Mouse (Mus musculus): ENCODE results near the gene Fbxo11. TPM values are rescaled to one million over a fixed set of nuclear protein-coding genes. Genes with fewer than 3 reads are reported as not detected.

The Fbxo11 gene
- polyA plus RNA-seq, 1 experiment from 2014 or later = 33.0 TPM

GRCm38 (mm10) chr17:88072047-88072446, 7.0 kb upstream of the Fbxo11 start:
- no peak overlapping the region for H3K27ac ChIP-seq (ENCODE audit: low read length)
- no peaks in the 10 kb centered on the region for H3K27me3 ChIP-seq (replicated peaks; ENCODE audit: control insufficient read depth, insufficient read depth, low read length)
- H3K9ac ChIP-seq (replicated peaks; ENCODE audit: low read depth, low read length) = no peak overlapping the region
- ATAC-seq = no peak
- H3K4me2 ChIP-seq (ENCODE audit: low read length) = no peak overlapping the region
- 0 out of 2 replicates have a peak, but pooled peaks cover 2% of the 10 kb centered on the region for H3K4me1 ChIP-seq (replicated peaks; ENCODE audit: control insufficient read depth, insufficient read depth, low read length)
- no peaks in the 10 kb centered on the region for H3K9me3 ChIP-seq (ENCODE audit: control insufficient read depth, low read length)
- no peak overlapping the region for H3K4me3 ChIP-seq (replicated peaks; ENCODE audit: low read length)
- WGBS = 89% methylated on average over 7 of the region's 7 CpGs
- H3K36me3 ChIP-seq (ENCODE audit: control insufficient read depth, insufficient read depth) = no peaks in the 10 kb centered on the region

GRCm38 (mm10) chr17:88068024-88068719, 3.1 kb upstream of the Fbxo11 start:
- no peak overlapping the region for H3K4me3 ChIP-seq (replicated peaks; ENCODE audit: low read length)
- no peak for ATAC-seq
- WGBS = 94% methylated on average over 7 of the region's 7 CpGs
- H3K9ac ChIP-seq (replicated peaks; ENCODE audit: low read depth, low read length) = no peak overlapping the region
- no peak overlapping the region for H3K4me2 ChIP-seq (ENCODE audit: low read length)
- H3K4me1 ChIP-seq (replicated peaks; ENCODE audit: control insufficient read depth, insufficient read depth, low read length) = peaks cover 8% of the 10 kb centered on the region
- no peak overlapping the region for H3K27ac ChIP-seq (ENCODE audit: low read length)
- no peaks in the 10 kb centered on the region for H3K27me3 ChIP-seq (replicated peaks; ENCODE audit: control insufficient read depth, insufficient read depth, low read length)
- no peaks in the 10 kb centered on the region for H3K9me3 ChIP-seq (ENCODE audit: control insufficient read depth, low read length)
- no peaks in the 10 kb centered on the region for H3K36me3 ChIP-seq (ENCODE audit: control insufficient read depth, insufficient read depth)

GRCm38 (mm10) chr17:88067202-88067901, 2.3 kb upstream of the Fbxo11 start:
- H3K27me3 ChIP-seq (replicated peaks; ENCODE audit: control insufficient read depth, insufficient read depth, low read length) = no peaks in the 10 kb centered on the region
- ATAC-seq = no peak
- no peaks in the 10 kb centered on the region for H3K9me3 ChIP-seq (ENCODE audit: control insufficient read depth, low read length)
- 74% methylated on average over 4 of the region's 4 CpGs for WGBS
- peaks cover 15% of the 10 kb centered on the region for H3K4me1 ChIP-seq (replicated peaks; ENCODE audit: control insufficient read depth, insufficient read depth, low read length)
- H3K4me2 ChIP-seq (ENCODE audit: low read length) = no peak overlapping the region; the same call in 1 of the 2 replicates
- H3K4me3 ChIP-seq (replicated peaks; ENCODE audit: low read length) = no peak overlapping the region
- no peak overlapping the region for H3K27ac ChIP-seq (ENCODE audit: low read length)
- no peak overlapping the region for H3K9ac ChIP-seq (replicated peaks; ENCODE audit: low read depth, low read length)
- H3K36me3 ChIP-seq (ENCODE audit: control insufficient read depth, insufficient read depth) = no peaks in the 10 kb centered on the region

GRCm38 (mm10) chr17:88066799-88067198, 1.7 kb upstream of the Fbxo11 start:
- Histone ChIP-seq H3K9ac (replicated peaks; ENCODE audit: low read depth, low read length) (peak overlapping the region; percentile 35; the same call in 1 of the 2 replicates), H3K9me3 (ENCODE audit: control insufficient read depth, low read length) (no peaks in the 10 kb centered on the region), H3K36me3 (ENCODE audit: control insufficient read depth, insufficient read depth) (no peaks in the 10 kb centered on the region), H3K27ac (ENCODE audit: low read length) (no peak overlapping the region; the same call in 1 of the 2 replicates), H3K4me1 (replicated peaks; ENCODE audit: control insufficient read depth, insufficient read depth, low read length) (peaks cover 16% of the 10 kb centered on the region), H3K4me2 (ENCODE audit: low read length) (peak overlapping the region; percentile 64), H3K4me3 (replicated peaks; ENCODE audit: low read length) (peak overlapping the region; percentile 58), H3K27me3 (replicated peaks; ENCODE audit: control insufficient read depth, insufficient read depth, low read length) (no peaks in the 10 kb centered on the region)
- no peak for ATAC-seq
- 10% methylated on average over 9 of the region's 9 CpGs for WGBS

- H3K4me1 ChIP-seq (replicated peaks; ENCODE audit: control insufficient read depth, insufficient read depth, low read length) = peaks cover 17% of the 10 kb centered on the region
- H3K4me3 ChIP-seq (replicated peaks; ENCODE audit: low read length) = peak overlapping the region; percentile 58
- no peaks in the 10 kb centered on the region for H3K36me3 ChIP-seq (ENCODE audit: control insufficient read depth, insufficient read depth)
- WGBS = under 1% methylated on average over 31 of the region's 57 CpGs
- peak overlapping the region; percentile 84 for H3K9ac ChIP-seq (replicated peaks; ENCODE audit: low read depth, low read length)
- H3K9me3 ChIP-seq (ENCODE audit: control insufficient read depth, low read length) = no peaks in the 10 kb centered on the region
- peak overlapping the region; percentile 64 for H3K4me2 ChIP-seq (ENCODE audit: low read length)
- H3K27me3 ChIP-seq (replicated peaks; ENCODE audit: control insufficient read depth, insufficient read depth, low read length) = no peaks in the 10 kb centered on the region
- peak; percentile 97 for ATAC-seq
- H3K27ac ChIP-seq (ENCODE audit: low read length) = peak overlapping the region; percentile 100
Observed at GRCm38 (mm10) chr17:88065801-88066646, 933 bp upstream of the Fbxo11 start.

- Histone ChIP-seq H3K27ac (ENCODE audit: low read length) (peak overlapping the region; percentile 100), H3K4me1 (replicated peaks; ENCODE audit: control insufficient read depth, insufficient read depth, low read length) (peaks cover 20% of the 10 kb centered on the region), H3K4me2 (ENCODE audit: low read length) (peak overlapping the region; percentile 78), H3K36me3 (ENCODE audit: control insufficient read depth, insufficient read depth) (no peaks in the 10 kb centered on the region), H3K9ac (replicated peaks; ENCODE audit: low read depth, low read length) (peak overlapping the region; percentile 84), H3K4me3 (replicated peaks; ENCODE audit: low read length) (peak overlapping the region; percentile 58), H3K9me3 (ENCODE audit: control insufficient read depth, low read length) (no peaks in the 10 kb centered on the region), H3K27me3 (replicated peaks; ENCODE audit: control insufficient read depth, insufficient read depth, low read length) (no peaks in the 10 kb centered on the region)
- under 1% methylated on average over 56 of the region's 67 CpGs for WGBS
- peak; percentile 6 for ATAC-seq
Observed at GRCm38 (mm10) chr17:88064347-88065030, 602 bp downstream of the Fbxo11 start.

- peak overlapping the region; percentile 100 for H3K27ac ChIP-seq (ENCODE audit: low read length)
- H3K4me1 ChIP-seq (replicated peaks; ENCODE audit: control insufficient read depth, insufficient read depth, low read length) = peaks cover 20% of the 10 kb centered on the region
- H3K4me3 ChIP-seq (replicated peaks; ENCODE audit: low read length) = peak overlapping the region; percentile 58
- under 1% methylated on average over 23 of the region's 23 CpGs for WGBS
- H3K27me3 ChIP-seq (replicated peaks; ENCODE audit: control insufficient read depth, insufficient read depth, low read length) = no peaks in the 10 kb centered on the region
- no peaks in the 10 kb centered on the region for H3K36me3 ChIP-seq (ENCODE audit: control insufficient read depth, insufficient read depth)
- peak overlapping the region; percentile 84 for H3K9ac ChIP-seq (replicated peaks; ENCODE audit: low read depth, low read length)
- H3K9me3 ChIP-seq (ENCODE audit: control insufficient read depth, low read length) = no peaks in the 10 kb centered on the region
- ATAC-seq = peak; percentile 4
- H3K4me2 ChIP-seq (ENCODE audit: low read length) = peak overlapping the region; percentile 78
Observed at GRCm38 (mm10) chr17:88063980-88064346, 1.1 kb downstream of the Fbxo11 start.

GRCm38 (mm10) chr17:88062860-88063580, 2.1 kb downstream of the Fbxo11 start:
- H3K27ac ChIP-seq (ENCODE audit: low read length) = no peak overlapping the region
- no peaks in the 10 kb centered on the region for H3K27me3 ChIP-seq (replicated peaks; ENCODE audit: control insufficient read depth, insufficient read depth, low read length)
- peaks cover 23% of the 10 kb centered on the region for H3K4me1 ChIP-seq (replicated peaks; ENCODE audit: control insufficient read depth, insufficient read depth, low read length)
- H3K9me3 ChIP-seq (ENCODE audit: control insufficient read depth, low read length) = no peaks in the 10 kb centered on the region
- peak overlapping the region; percentile 84 for H3K9ac ChIP-seq (replicated peaks; ENCODE audit: low read depth, low read length)
- H3K4me3 ChIP-seq (replicated peaks; ENCODE audit: low read length) = peak overlapping the region; percentile 58
- peak overlapping the region; percentile 78 for H3K4me2 ChIP-seq (ENCODE audit: low read length)
- ATAC-seq = no peak
- WGBS = 19% methylated on average over 8 of the region's 8 CpGs
- H3K36me3 ChIP-seq (ENCODE audit: control insufficient read depth, insufficient read depth) = no peaks in the 10 kb centered on the region

Measured in forebrain, embryonic 16.5 days (tissue).